Mouse (Mus musculus) olfactory bulb, adult 2 months (tissue): Measurements from ENCODE around the gene H2al1g.

Source experiments
- CTCF ChIP-seq: fragments of 200-500 bp; IDR thresholded peaks from 2 replicates; pipeline ENCODE4 v1.5.1; 2012; ENCODE audit warnings: low read depth, mild to moderate bottlenecking, low read length, moderate library complexity; ENCODE audit not compliant: insufficient read depth
- POLR2A ChIP-seq: fragments of 200-500 bp; IDR thresholded peaks from 2 replicates; pipeline ENCODE4 v1.6.1; 2012; ENCODE audit warnings: mild to moderate bottlenecking, low read depth, low read length, moderate library complexity; ENCODE audit not compliant: insufficient read depth

DNA sequence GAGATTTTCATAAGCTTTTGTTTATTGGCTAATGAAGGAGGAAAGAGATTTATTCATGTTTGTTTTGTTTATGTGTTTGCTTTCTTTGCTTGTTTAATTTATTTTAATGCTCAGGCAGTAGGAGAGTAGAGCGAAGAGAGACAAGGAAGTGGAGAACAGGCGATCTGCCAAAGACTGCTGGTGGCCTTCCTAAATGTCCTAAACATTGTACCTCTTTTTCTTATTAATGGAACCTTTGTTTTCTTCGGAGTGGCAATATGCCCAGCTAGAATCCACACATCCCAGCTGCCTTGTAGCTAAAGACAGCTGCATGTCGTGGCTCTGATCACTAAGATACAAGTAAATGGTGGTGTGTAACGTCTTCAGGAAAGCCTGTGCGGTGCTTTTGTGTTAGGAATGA lies 41.0 kb upstream of the H2al1g start:
- TF ChIP-seq CTCF (no peak), POLR2A (no peak)
